Mouse (Mus musculus): Measurements from ENCODE around the gene Zfp382.
"Not testable (repeated sequence)": the region's sequence is repeated elsewhere in the genome, so short reads cannot be mapped to it uniquely, and the experiment has no call there.

The Zfp382 gene

GRCm38 (mm10) chr7:30154040-30154439, 32.3 kb downstream of the Zfp382 start:
- DNase-seq, result no peak

GRCm38 (mm10) chr7:30155507-30155906, 33.8 kb downstream of the Zfp382 start:
- no peak for DNase-seq

- no peak for DNase-seq
These were observed 41.4 kb downstream of the Zfp382 start for GRCm38 (mm10) chr7:30163113-30163512.

GRCm38 (mm10) chr7:30164745-30165144, 43.0 kb downstream of the Zfp382 start:
- DNase-seq, result no peak

GRCm38 (mm10) chr7:30168914-30169582, 47.3 kb downstream of the Zfp382 start:
- DNase-seq, result no peak

GRCm38 (mm10) chr7:30169583-30170282, 48.0 kb downstream of the Zfp382 start, which contains the start of gene Zfp146:
TSS of gene Zfp146 (minus strand) at chr7:30169750.
- peak; percentile 90 to 95 for DNase-seq

GRCm38 (mm10) chr7:30170283-30170951, 48.7 kb downstream of the Zfp382 start:
- no peak for DNase-seq

GRCm38 (mm10) chr7:30176474-30176873, 54.7 kb downstream of the Zfp382 start:
- DNase-seq, result no peak

GRCm38 (mm10) chr7:30178256-30178655, 56.5 kb downstream of the Zfp382 start:
- no peak for DNase-seq

- peak; percentile 83 to 84 for DNase-seq
These were observed 59.6 kb downstream of the Zfp382 start for GRCm38 (mm10) chr7:30181308-30181707.

- DNase-seq, result not testable (repeated sequence)
These were observed 60.2 kb downstream of the Zfp382 start for GRCm38 (mm10) chr7:30181929-30182328.

- not testable (repeated sequence) for DNase-seq
These were observed 61.4 kb downstream of the Zfp382 start for GRCm38 (mm10) chr7:30183189-30183588.

GRCm38 (mm10) chr7:30183879-30184289, 62.1 kb downstream of the Zfp382 start, which contains the start of gene Cox7a1:
TSS of gene Cox7a1 (plus strand) at chr7:30184144.
- DNase-seq, result peak; percentile 86 to 90

Data from kidney, postnatal 4 days (tissue).